Mouse (Mus musculus) CH12.LX (cell line): ENCODE measurements at regions not wholly inside any gene's neighbourhood (a gene's known extent, or its start where the extent isn't known, plus 50 kb on each side); places are given as distances from the start of the nearest gene placed in this dataset.

Experiments
- DNase-seq: peaks from one replicate; pipeline ENCODE4 v3.0.0-alpha.2; 2013; ENCODE audit errors: extremely low read depth
- H3K27ac ChIP-seq: 2 replicates; pipeline ENCODE4 v1.5.1; 2012; ENCODE audit warnings: low read depth, mild to moderate bottlenecking, control low read depth, moderate library complexity; ENCODE audit not compliant: insufficient read depth
- H3K27me3 ChIP-seq: replicated peaks from 2 replicates; pipeline ENCODE3; 2012; ENCODE audit warnings: inconsistent platforms
- H3K36me3 ChIP-seq, 2 experiments: replicated peaks in 1 of 2; 2 replicates each; pipeline versions ENCODE3 to v1.6.1; 2012; ENCODE audit warnings: inconsistent platforms in 1 of 2, low read length in 1 of 2, mild to moderate bottlenecking in 1 of 2, mixed read lengths in 1 of 2, moderate library complexity in 1 of 2; ENCODE audit not compliant: control insufficient read depth in 1 of 2, insufficient read depth in 1 of 2
- H3K4me1 ChIP-seq, 2 experiments: 2 replicates each; pipeline ENCODE4 v1.6.1; 2012; ENCODE audit warnings: inconsistent platforms in 1 of 2, moderate library complexity in 1 of 2; ENCODE audit not compliant: insufficient read depth in 2 of 2, control insufficient read depth in 1 of 2
- H3K4me2 ChIP-seq: 2 replicates; pipeline ENCODE4 v1.6.1; 2012; ENCODE audit warnings: low read depth, mild to moderate bottlenecking, control low read depth; ENCODE audit not compliant: poor library complexity, insufficient read depth, severe bottlenecking
- H3K4me3 ChIP-seq, 3 experiments: fragments of 150-350 bp in 1 of 3; sonication (generic) in 1 of 3; replicated peaks in 1 of 3; 2 replicates each; pipeline versions ENCODE3 to v1.5.1; 2011 to 2012; ENCODE audit warnings: low read depth in 2 of 3, low read length in 2 of 3, mild to moderate bottlenecking in 2 of 3, moderate library complexity in 2 of 3, control low read depth in 1 of 3, improper control_type of control experiment in 1 of 3, inconsistent platforms in 1 of 3, mixed read lengths in 1 of 3; ENCODE audit not compliant: poor library complexity in 1 of 3
- H3K79me2 ChIP-seq: replicated peaks from 2 replicates; pipeline ENCODE4 v1.6.1; 2012; ENCODE audit warnings: mild to moderate bottlenecking, moderate library complexity; ENCODE audit not compliant: control insufficient read depth, poor library complexity, insufficient read depth, severe bottlenecking; ENCODE audit errors: extremely low read depth
- H3K9ac ChIP-seq: 2 replicates; pipeline ENCODE4 v1.6.1; 2012; ENCODE audit warnings: low read depth, mild to moderate bottlenecking, control low read depth, moderate library complexity; ENCODE audit not compliant: insufficient read depth
- H3K9me3 ChIP-seq: replicated peaks from 2 replicates; pipeline ENCODE3; 2012; ENCODE audit warnings: low read length, inconsistent platforms, mixed read lengths
- BHLHE40 ChIP-seq: IDR thresholded peaks from 2 replicates; pipeline ENCODE4 v1.6.1; 2011; ENCODE audit warnings: mild to moderate bottlenecking, low read depth, low read length, improper control_type of control experiment
- CHD1 ChIP-seq: IDR thresholded peaks from 2 replicates; pipeline ENCODE4 v1.6.1; 2012; ENCODE audit warnings: low read depth, low read length, improper control_type of control experiment, inconsistent platforms
- CHD2 ChIP-seq: IDR thresholded peaks from 2 replicates; pipeline ENCODE4 v1.6.1; 2011; ENCODE audit warnings: low read length, improper control_type of control experiment
- CTCF ChIP-seq, 2 experiments: IDR thresholded peaks in 1 of 2; conservative IDR thresholded peaks in 1 of 2; 2 replicates each; pipeline ENCODE4 v1.5.1; 2011 to 2012; ENCODE audit warnings: low read depth in 2 of 2, low read length in 2 of 2, improper control_type of control experiment in 1 of 2, inconsistent platforms in 1 of 2, mild to moderate bottlenecking in 1 of 2, moderate library complexity in 1 of 2
- ELF1 ChIP-seq: IDR thresholded peaks from 2 replicates; pipeline ENCODE4 v1.6.1; 2014; ENCODE audit warnings: low read depth, mild to moderate bottlenecking, inconsistent platforms, low read length, improper control_type of control experiment
- EP300 ChIP-seq: IDR thresholded peaks from 2 replicates; pipeline ENCODE4 v1.6.1; 2011; ENCODE audit warnings: low read length, improper control_type of control experiment
- HCFC1 ChIP-seq: IDR thresholded peaks from 2 replicates; pipeline ENCODE4 v1.6.1; 2012; ENCODE audit warnings: low read depth, mild to moderate bottlenecking, inconsistent platforms, low read length, improper control_type of control experiment
- IRF4 ChIP-seq: IDR thresholded peaks from 2 replicates; pipeline ENCODE4 v1.6.1; 2014; ENCODE audit warnings: low read depth, mild to moderate bottlenecking, inconsistent platforms, low read length, improper control_type of control experiment
- JUN ChIP-seq: IDR thresholded peaks from 2 replicates; pipeline ENCODE4 v1.6.1; 2011; ENCODE audit warnings: low read depth, mild to moderate bottlenecking, low read length, improper control_type of control experiment, moderate library complexity; ENCODE audit not compliant: insufficient read depth
- KAT2A ChIP-seq: IDR thresholded peaks from 2 replicates; pipeline ENCODE4 v1.6.1; 2012; ENCODE audit warnings: low read length, improper control_type of control experiment, inconsistent platforms; ENCODE audit not compliant: insufficient replicate concordance
- MAFK ChIP-seq: IDR thresholded peaks from 2 replicates; pipeline ENCODE4 v1.6.1; 2011; ENCODE audit warnings: low read length, improper control_type of control experiment; ENCODE audit not compliant: insufficient replicate concordance
- MAX ChIP-seq: IDR thresholded peaks from 2 replicates; pipeline ENCODE4 v1.6.1; 2011; ENCODE audit warnings: low read length, improper control_type of control experiment
- MAZ ChIP-seq: IDR thresholded peaks from 2 replicates; pipeline ENCODE4 v1.6.1; 2012; ENCODE audit warnings: low read depth, mild to moderate bottlenecking, inconsistent platforms, low read length, improper control_type of control experiment, moderate library complexity
- MXI1 ChIP-seq: IDR thresholded peaks from 2 replicates; pipeline ENCODE4 v1.6.1; 2011; ENCODE audit warnings: mild to moderate bottlenecking, low read depth, low read length, improper control_type of control experiment
- NELFE ChIP-seq: IDR thresholded peaks from 2 replicates; pipeline ENCODE4 v1.6.1; 2011; ENCODE audit warnings: low read depth, low read length, improper control_type of control experiment
- RCOR1 ChIP-seq: conservative IDR thresholded peaks from 2 replicates; pipeline ENCODE4 v1.6.1; 2012; ENCODE audit warnings: low read depth, mild to moderate bottlenecking, inconsistent platforms, low read length, improper control_type of control experiment
- SIN3A ChIP-seq: IDR thresholded peaks from 2 replicates; pipeline ENCODE4 v1.6.1; 2012; ENCODE audit warnings: low read length, improper control_type of control experiment, inconsistent platforms
- SMC3 ChIP-seq: IDR thresholded peaks from 2 replicates; pipeline ENCODE4 v1.6.1; 2011; ENCODE audit warnings: low read depth, low read length, improper control_type of control experiment
- USF2 ChIP-seq: conservative IDR thresholded peaks from 2 replicates; pipeline ENCODE4 v1.6.1; 2011; ENCODE audit warnings: low read depth, low read length, improper control_type of control experiment
- ZKSCAN1 ChIP-seq: IDR thresholded peaks from 2 replicates; pipeline ENCODE4 v1.6.1; 2012; ENCODE audit warnings: low read depth, inconsistent platforms, low read length, improper control_type of control experiment, borderline replicate concordance
- ZMIZ1 ChIP-seq: IDR thresholded peaks from 2 replicates; pipeline ENCODE4 v1.6.1; 2012; ENCODE audit warnings: low read depth, mild to moderate bottlenecking, inconsistent platforms, low read length, improper control_type of control experiment
- ZNF384 ChIP-seq: IDR thresholded peaks from 2 replicates; pipeline ENCODE4 v1.6.1; 2012; ENCODE audit warnings: low read depth, low read length, improper control_type of control experiment, inconsistent platforms
- dilution Hi-C: fragments of 300-500 bp; cut with MboI; formaldehyde crosslinking; loops from 2 replicates; pipeline ENCODE4 v1.14.3; 2020; ENCODE audit warnings: low sequenced_read_pairs; ENCODE audit not compliant: extremely low pct_unique_long_range_greater_than_20kb, extremely low pct_ligation_motif_present
- in situ Hi-C: fragments of 300-500 bp; cut with MboI; formaldehyde crosslinking; loops from 3 replicates; pipeline ENCODE4 v1.14.3; 2019; ENCODE audit warnings: low sequenced_read_pairs, low pct_ligation_motif_present, low pct_unique_long_range_greater_than_20kb, mixed read lengths

GRCm38 (mm10) chr7:136483237-136483636, 411.2 kb upstream of the Mgmt start:
- Histone ChIP-seq H3K9ac (no peak overlapping the region), H3K9me3 (no peaks in the 10 kb centered on the region), H3K36me3 (no peaks in the 10 kb centered on the region), H3K4me1 (no peaks in the 10 kb centered on the region), H3K27me3 (peaks cover 90% of the 10 kb centered on the region), H3K4me3 (no peak overlapping the region), H3K27ac (no peak overlapping the region), H3K79me2 (no peaks in the 10 kb centered on the region), H3K4me2 (no peak overlapping the region)
- TF ChIP-seq ELF1 (no peak), MAFK (no peak), CTCF (conservative IDR thresholded peaks at IDR 0.05 in 1 of 2, IDR thresholded peaks at IDR 0.05 in 1 of 2; ENCODE audit: low read depth in 2 of 2, low read length in 2 of 2) (no peak), MAX (no peak), ZMIZ1 (no peak), EP300 (no peak)
- peak; percentile 0 for DNase-seq
- dilution Hi-C loops (no loop called here), in situ Hi-C loops (no loop called here)

DNA sequence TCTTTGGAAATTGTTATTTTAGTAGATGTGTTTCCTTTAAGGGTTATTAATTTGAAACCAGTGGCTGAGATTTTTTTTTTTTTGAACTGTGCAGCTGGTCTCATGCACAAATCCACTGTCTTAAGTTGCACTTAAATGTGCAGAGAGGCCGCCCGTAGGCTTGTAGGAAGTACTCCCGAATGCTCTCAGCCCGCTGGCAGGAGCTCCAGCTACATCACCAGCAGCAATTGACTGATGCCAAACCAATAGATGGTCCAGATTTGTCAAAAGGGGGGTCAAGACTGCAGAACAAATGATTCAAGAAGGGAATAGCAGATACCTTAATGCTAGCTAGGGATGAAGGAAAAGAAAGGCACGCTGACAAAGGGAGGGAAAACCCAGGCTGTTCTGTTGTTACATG, 406.9 kb upstream of the Mgmt start:
- no peaks in the 10 kb centered on the region for H3K9me3 ChIP-seq
- H3K4me2 ChIP-seq: no peak overlapping the region
- peaks cover 76% of the 10 kb centered on the region for H3K27me3 ChIP-seq
- H3K79me2 ChIP-seq: no peaks in the 10 kb centered on the region
- TF ChIP-seq ZNF384 (no peak), MXI1 (no peak), MAZ (no peak), JUN (no peak), SIN3A (no peak), IRF4 (no peak), USF2 (no peak), MAX (no peak), RCOR1 (no peak), HCFC1 (no peak)
- no peak overlapping the region for H3K4me3 ChIP-seq
- no peaks in the 10 kb centered on the region for H3K36me3 ChIP-seq
- H3K9ac ChIP-seq: no peak overlapping the region
- dilution Hi-C loops (no loop called here), in situ Hi-C loops (no loop called here)
- no peak for DNase-seq
- H3K4me1 ChIP-seq: no peaks in the 10 kb centered on the region
- H3K27ac ChIP-seq: no peak overlapping the region

DNA sequence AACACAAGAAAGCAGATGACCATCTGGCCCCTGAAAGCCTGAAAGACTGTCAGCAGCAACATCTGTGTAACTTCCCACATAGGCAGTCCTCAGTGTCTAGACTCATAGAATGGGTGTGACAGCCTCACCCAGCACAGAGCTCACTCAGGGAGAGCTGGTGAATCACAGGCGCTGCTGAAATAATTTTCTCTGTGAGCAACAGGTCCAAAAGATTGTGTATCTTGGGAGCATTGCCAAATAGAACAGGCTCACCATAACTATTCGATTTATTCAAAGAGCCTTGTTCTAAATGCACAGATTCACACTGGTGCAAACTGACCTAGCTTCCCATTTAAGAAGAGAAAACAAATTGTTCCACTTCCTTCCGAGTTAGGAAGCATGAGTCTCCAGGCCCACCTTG, 399.6 kb upstream of the Mgmt start:
- TF ChIP-seq CHD1 (no peak), ZKSCAN1 (no peak), KAT2A (no peak), BHLHE40 (no peak), SMC3 (no peak), CHD2 (no peak), NELFE (no peak)
- Histone ChIP-seq H3K4me1 (peaks cover 0 to 11% of the 10 kb centered on the region in 2 experiments; a peak in 2 of 4 replicates), H3K4me3 (no peak overlapping the region), H3K4me2 (no peak overlapping the region), H3K36me3 (no peaks in the 10 kb centered on the region), H3K27ac (no peak overlapping the region), H3K79me2 (no peaks in the 10 kb centered on the region), H3K9ac (no peak overlapping the region), H3K27me3 (peaks cover 81% of the 10 kb centered on the region), H3K9me3 (no peaks in the 10 kb centered on the region)
- DNase-seq: no peak
- in situ Hi-C loops: no loop called here
- dilution Hi-C loops: no loop called here
